Mouse (Mus musculus) embryonic facial prominence, embryonic 15.5 days (tissue): ENCODE data around the gene Psmd1. TPM values are rescaled to one million over a fixed set of nuclear protein-coding genes. Genes with fewer than 3 reads are reported as not detected.

Experiments
- ATAC-seq: fragments of 200-750 bp; cut with Nextera tagmentation; 2 replicates; pipeline ENCODE4 v1.8.0; 2017; ENCODE audit warnings: low read depth, moderate TSS enrichment; ENCODE audit not compliant: insufficient number of reproducible peaks, low FRiP score, low TSS enrichment
- H3K27ac ChIP-seq: fragments of 300-500 bp; sonication (generic); replicated peaks from 2 replicates; pipeline ENCODE4 v1.5.1; 2015; ENCODE audit warnings: mild to moderate bottlenecking, inconsistent platforms
- H3K27me3 ChIP-seq: fragments of 300-500 bp; sonication (generic); 2 replicates; pipeline ENCODE4 v1.6.1; 2015; ENCODE audit warnings: inconsistent platforms
- H3K36me3 ChIP-seq: fragments of 300-500 bp; sonication (generic); 2 replicates; pipeline ENCODE4 v1.6.1; 2015; ENCODE audit warnings: mild to moderate bottlenecking, inconsistent platforms
- H3K4me1 ChIP-seq: fragments of 300-500 bp; sonication (generic); 2 replicates; pipeline ENCODE4 v1.6.1; 2015; ENCODE audit warnings: inconsistent platforms
- H3K4me2 ChIP-seq: fragments of 300-500 bp; sonication (generic); replicated peaks from 2 replicates; pipeline ENCODE4 v1.6.1; 2015; ENCODE audit warnings: mild to moderate bottlenecking, inconsistent platforms
- H3K4me3 ChIP-seq: fragments of 300-500 bp; sonication (generic); replicated peaks from 2 replicates; pipeline ENCODE4 v1.5.1; 2015; ENCODE audit warnings: mild to moderate bottlenecking, inconsistent platforms
- H3K9ac ChIP-seq: fragments of 300-500 bp; sonication (generic); 2 replicates; pipeline ENCODE4 v1.6.1; 2015; ENCODE audit warnings: inconsistent platforms
- H3K9me3 ChIP-seq: fragments of 300-500 bp; sonication (generic); replicated peaks from 2 replicates; pipeline ENCODE4 v1.6.1; 2016; ENCODE audit warnings: inconsistent platforms
- WGBS: fragments of 180-500 bp; shearing (Covaris S2); methylation state at CpG from one replicate; pipeline ENCODE4 v1.1.7; 2015; 5-methylcytosine and 5-hydroxymethylcytosine counted together
- polyA plus RNA-seq: library from polyadenylated mRNA; unstranded; fragments of >200 nt; fragmentation: Nextera tagmentation; extraction: Ambion mirVana; gene quantifications from 2 replicates; pipeline ENCODE4 v1.2.1, GENCODE M21; 2015

Psmd1 gene
- polyA plus RNA-seq, 1 experiment from 2014 or later = 149 TPM

DNA sequence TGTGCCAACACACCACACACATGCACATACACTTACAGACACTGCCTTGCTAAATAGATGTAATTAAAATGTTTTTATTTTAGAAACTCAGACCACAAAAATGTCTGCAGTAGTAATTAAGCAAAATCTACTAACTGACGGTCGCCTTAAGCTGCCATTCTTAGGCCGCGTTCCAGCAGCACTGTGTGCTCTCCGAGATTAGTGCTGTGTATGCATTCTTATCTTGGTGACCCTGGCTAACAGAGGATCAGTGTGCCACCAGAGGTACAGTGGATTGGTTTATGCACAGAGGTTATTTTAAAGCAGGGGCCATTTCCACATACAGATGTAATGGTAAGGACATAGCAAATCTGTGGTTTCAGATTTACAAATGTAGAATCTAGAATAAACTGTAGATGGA lies 96.9 kb downstream of the Psmd1 start:
- Histone ChIP-seq H3K36me3 (peaks cover 43% of the 10 kb centered on the region), H3K27ac (no peak overlapping the region), H3K9ac (no peak overlapping the region), H3K4me1 (no peaks in the 10 kb centered on the region), H3K27me3 (no peaks in the 10 kb centered on the region), H3K4me2 (no peak overlapping the region), H3K4me3 (no peak overlapping the region), H3K9me3 (no peaks in the 10 kb centered on the region)
- ATAC-seq = no peak
- WGBS = 90% methylated on average over 5 of the region's 5 CpGs

DNA sequence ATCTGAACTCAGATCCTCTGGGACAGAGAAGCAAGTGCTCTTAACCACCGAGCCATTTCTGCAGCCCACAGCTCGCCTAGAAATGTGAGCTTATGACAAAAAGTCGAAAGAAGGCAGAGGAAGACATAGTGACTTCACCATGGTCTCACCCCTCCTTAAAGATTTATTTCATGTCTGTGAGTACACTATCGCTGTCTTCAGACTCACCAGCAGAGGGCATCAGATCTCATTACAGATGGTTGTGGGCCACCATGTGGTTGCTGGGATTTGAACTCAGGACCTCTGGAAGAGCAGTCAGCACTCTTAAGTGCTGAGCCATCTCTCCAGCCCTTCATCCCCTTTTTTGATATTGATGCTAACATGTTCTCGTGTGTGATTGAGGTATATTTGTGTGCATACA lies 110.4 kb downstream of the Psmd1 start:
- Histone ChIP-seq H3K27ac (no peak overlapping the region), H3K36me3 (peaks cover 54% of the 10 kb centered on the region), H3K9me3 (no peaks in the 10 kb centered on the region), H3K4me3 (no peak overlapping the region), H3K27me3 (no peaks in the 10 kb centered on the region), H3K4me1 (no peaks in the 10 kb centered on the region), H3K9ac (no peak overlapping the region), H3K4me2 (no peak overlapping the region)
- 93% methylated on average over 5 of the region's 5 CpGs for WGBS
- no peak for ATAC-seq

DNA sequence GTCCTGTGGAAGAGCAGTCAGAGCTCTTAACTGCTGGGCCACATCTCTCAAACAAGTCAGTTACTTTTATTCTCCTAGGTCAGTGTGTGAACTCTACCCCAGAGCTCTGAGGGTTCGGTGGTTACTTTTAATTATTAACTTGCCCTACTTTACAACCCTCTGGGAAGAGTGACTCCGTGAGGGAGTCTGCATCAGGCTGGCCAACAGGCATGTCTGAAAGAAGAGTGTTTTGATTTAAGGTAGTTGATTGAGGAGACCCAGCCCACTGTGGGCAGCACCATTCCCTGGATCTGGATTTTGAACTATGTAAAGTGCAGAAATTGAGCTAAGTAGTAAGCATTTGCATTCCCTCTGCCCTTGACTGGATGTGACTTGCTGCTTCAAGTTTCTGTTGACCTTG lies 111.9 kb downstream of the Psmd1 start:
- Histone ChIP-seq H3K36me3 (peaks cover 51% of the 10 kb centered on the region), H3K9me3 (no peaks in the 10 kb centered on the region), H3K9ac (no peak overlapping the region), H3K4me1 (no peaks in the 10 kb centered on the region), H3K4me3 (no peak overlapping the region), H3K27ac (no peak overlapping the region), H3K27me3 (no peaks in the 10 kb centered on the region), H3K4me2 (no peak overlapping the region)
- ATAC-seq = no peak
- 86% methylated on average over 2 of the region's 2 CpGs for WGBS

DNA sequence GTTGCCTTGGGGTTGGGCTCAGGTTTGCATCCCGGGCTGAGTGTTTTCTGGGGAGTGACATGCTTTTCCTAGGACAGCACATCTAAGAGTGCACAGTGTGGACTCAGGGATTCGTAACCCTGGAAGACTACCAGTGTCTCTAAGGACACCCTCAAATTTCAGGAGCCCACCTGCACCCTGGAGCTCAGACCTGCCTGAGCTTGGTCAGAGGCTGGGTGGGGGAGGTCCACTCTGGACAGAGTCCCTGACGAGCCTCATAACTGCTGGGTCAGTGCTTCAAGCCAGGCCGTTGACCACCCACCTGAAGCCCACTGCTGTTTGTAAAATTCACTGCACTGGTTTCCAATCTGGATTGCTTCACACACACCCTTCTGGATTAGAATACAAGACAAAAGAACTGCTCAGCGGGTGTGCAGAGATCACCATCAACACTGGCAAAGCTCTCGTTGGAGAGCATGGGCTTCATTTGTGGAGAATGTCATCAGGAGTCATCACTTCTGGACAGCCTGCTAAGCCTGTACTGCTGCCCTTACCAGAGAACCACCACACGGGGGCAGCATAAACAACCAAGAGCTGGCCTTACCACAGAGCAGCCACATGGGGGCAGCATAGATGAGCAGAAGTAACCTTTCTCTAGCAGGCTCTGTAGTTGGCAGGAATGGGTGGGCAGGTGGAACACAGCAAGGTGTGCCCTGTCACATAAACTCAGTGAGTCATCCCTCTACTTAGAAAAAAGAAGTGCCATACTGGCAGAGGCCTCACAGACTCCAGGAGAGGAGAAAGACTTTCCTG lies 114.5 kb downstream of the Psmd1 start:
- 49% methylated on average over 7 of the region's 7 CpGs for WGBS
- Histone ChIP-seq H3K4me2 (no peak overlapping the region), H3K36me3 (peaks cover 32% of the 10 kb centered on the region; the same call in 1 of the 2 replicates), H3K9ac (no peak overlapping the region), H3K27ac (no peak overlapping the region), H3K4me3 (no peak overlapping the region), H3K9me3 (no peaks in the 10 kb centered on the region), H3K4me1 (no peaks in the 10 kb centered on the region), H3K27me3 (no peaks in the 10 kb centered on the region)
- peak; percentile 32; the same call in 1 of the 2 replicates for ATAC-seq

DNA sequence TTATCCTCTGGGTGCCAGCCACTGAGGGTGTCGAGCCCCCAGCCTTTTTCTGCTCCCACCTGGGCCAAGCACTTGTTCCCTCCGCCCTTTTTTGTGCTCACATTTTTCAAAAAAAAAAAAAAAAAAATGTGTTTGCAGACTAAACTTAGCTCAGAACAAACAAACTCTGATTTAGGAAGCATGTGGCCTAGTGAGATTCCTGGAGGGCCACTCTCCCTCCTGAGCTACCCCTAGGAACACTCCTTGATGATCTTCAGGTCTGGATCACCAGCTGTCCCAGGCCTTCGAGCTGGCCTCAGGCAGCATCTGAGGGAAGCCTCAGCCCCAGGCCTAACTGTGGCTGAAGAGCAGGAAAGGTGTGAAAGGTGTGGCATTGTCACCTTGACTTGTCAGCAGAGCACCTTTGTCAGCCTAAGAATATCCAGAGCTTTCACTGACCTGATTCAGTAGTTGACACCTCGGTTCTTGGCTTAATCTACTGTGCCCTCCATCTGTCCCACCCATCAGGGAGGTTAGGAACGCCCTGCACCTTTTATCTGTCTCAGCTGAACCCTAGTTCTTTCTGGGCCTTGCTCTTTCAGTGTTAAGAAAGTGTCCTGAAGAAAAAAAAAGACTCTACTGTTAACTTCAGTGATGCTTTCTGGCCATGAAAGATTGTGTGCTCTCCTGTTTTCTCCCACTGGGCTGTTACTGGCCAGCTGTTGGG lies 118.0 kb downstream of the Psmd1 start:
- ATAC-seq = no peak
- 0 out of 2 replicates have a peak, but pooled peaks cover 6% of the 10 kb centered on the region for H3K36me3 ChIP-seq
- H3K9me3 ChIP-seq = no peaks in the 10 kb centered on the region
- no peak overlapping the region for H3K4me3 ChIP-seq
- H3K4me1 ChIP-seq = no peaks in the 10 kb centered on the region
- WGBS = 76% methylated on average over 5 of the region's 5 CpGs
- H3K27ac ChIP-seq = no peak overlapping the region
- H3K27me3 ChIP-seq = no peaks in the 10 kb centered on the region
- no peak overlapping the region for H3K4me2 ChIP-seq
- H3K9ac ChIP-seq = no peak overlapping the region

DNA sequence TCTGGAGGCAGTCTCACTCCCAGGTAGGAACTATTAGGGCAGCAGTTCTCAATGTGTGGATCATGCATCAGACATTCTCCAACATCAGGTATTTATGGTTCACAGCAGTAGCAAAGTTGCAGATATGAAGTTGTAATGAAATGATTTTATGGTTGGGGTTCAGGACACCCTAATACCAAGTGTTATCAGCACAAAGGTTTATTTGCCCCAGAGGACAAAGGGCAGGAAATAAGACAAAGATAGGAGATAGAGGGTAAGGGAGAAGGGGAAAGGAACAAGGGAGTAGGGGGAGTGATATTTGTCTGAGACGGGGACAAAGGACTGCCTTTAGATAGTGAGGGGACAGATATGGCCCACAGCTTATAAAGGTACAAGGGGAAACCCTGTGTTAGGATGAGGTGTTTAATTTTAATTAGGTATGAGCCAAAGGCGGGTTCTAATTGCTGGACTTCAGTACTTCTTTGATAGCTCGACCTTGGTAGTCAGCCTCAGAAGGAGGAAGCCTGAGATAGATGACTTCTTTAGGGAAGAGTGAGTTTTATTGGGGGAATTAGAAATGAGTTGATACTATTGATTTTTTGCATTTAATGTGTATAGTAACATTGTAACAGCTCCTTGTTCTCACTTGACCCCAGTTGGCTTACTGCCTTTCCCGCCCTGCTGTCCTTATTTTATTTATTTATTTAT lies 119.5 kb downstream of the Psmd1 start:
- Histone ChIP-seq H3K4me2 (no peak overlapping the region), H3K9ac (no peak overlapping the region), H3K27ac (no peak overlapping the region), H3K9me3 (no peaks in the 10 kb centered on the region), H3K36me3 (peaks cover 10% of the 10 kb centered on the region), H3K4me3 (no peak overlapping the region), H3K4me1 (no peaks in the 10 kb centered on the region), H3K27me3 (no peaks in the 10 kb centered on the region)
- 78% methylated on average over 4 of the region's 4 CpGs for WGBS
- no peak for ATAC-seq

DNA sequence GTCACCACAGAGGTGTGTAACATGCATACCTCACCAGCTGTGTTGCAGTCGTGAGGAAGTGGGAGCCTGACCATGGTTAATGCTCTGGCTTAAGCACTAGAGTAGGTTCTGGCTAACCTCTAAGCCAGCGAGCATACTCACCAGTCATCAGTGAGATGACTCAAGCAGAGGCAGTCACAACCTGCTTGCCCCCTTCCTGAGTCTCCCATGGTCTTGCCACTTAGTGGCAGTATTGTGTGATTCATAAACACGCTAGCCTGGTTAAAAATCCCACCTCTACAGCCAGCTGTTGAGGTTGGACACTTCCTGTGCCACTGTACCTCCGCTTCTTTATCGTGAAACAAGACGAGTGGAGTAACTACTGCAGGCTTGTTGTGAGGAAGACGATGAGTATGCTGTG lies 122.6 kb downstream of the Psmd1 start:
- no peak for ATAC-seq

DNA sequence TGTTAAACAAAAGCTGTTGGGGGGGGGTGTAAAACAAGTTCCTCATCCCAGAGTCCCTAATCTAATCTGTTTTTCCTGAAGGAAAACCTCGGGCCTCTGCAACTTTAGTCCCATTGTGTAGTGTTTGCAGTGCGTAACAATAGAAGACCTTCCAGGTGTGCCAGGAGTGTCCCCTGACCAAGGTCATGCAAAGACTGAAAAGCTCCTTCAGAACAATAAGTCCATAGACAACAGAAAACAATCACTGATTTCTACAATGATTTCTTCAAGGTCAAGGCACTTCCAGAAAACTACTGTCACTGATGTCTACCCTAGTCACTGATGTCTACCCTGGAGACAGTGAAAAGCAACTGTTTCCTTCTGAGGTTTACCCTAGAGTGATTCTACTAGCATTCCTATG lies 123.7 kb downstream of the Psmd1 start:
- no peak overlapping the region for H3K9ac ChIP-seq
- ATAC-seq = no peak
- no peaks in the 10 kb centered on the region for H3K9me3 ChIP-seq
- no peaks in the 10 kb centered on the region for H3K27me3 ChIP-seq
- H3K27ac ChIP-seq = no peak overlapping the region
- H3K4me3 ChIP-seq = no peak overlapping the region
- no peak overlapping the region for H3K4me2 ChIP-seq
- 63% methylated on average over 2 of the region's 2 CpGs for WGBS
- H3K36me3 ChIP-seq = peaks cover 24% of the 10 kb centered on the region
- H3K4me1 ChIP-seq = no peaks in the 10 kb centered on the region

More for the DNA sequence above, 122.6 kb downstream of the Psmd1 start:
- Histone ChIP-seq H3K4me3 (no peak overlapping the region), H3K4me1 (no peaks in the 10 kb centered on the region), H3K9me3 (no peaks in the 10 kb centered on the region), H3K9ac (no peak overlapping the region), H3K4me2 (no peak overlapping the region), H3K27me3 (no peaks in the 10 kb centered on the region), H3K27ac (no peak overlapping the region), H3K36me3 (peaks cover 24% of the 10 kb centered on the region)
- WGBS = 80% methylated on average over 7 of the region's 7 CpGs

DNA sequence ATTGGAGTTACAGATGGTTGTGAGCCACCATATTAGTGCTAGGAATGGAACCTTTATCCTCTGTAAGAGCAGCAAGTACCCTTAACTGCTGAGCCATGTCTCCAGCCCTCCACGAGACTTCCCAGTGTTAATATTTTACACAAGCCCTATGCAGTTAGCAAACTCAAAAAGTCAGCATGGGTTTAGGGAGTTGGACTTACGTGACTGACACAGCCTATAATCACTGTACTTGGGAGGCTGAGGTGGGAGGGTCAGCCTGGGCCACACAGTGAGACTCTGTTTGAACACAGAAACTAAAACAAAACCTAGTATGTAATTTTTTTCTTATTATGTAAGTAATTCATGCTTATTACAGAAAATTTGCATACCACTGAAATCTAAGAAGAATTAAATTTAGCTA lies 124.1 kb downstream of the Psmd1 start:
- Histone ChIP-seq H3K9ac (no peak overlapping the region), H3K4me2 (no peak overlapping the region), H3K27ac (no peak overlapping the region), H3K4me3 (no peak overlapping the region), H3K4me1 (no peaks in the 10 kb centered on the region), H3K9me3 (no peaks in the 10 kb centered on the region), H3K36me3 (peaks cover 24% of the 10 kb centered on the region), H3K27me3 (no peaks in the 10 kb centered on the region)
- WGBS = 78% methylated on average over 2 of the region's 2 CpGs
- ATAC-seq = peak; percentile 77; the same call in 1 of the 2 replicates
